Mouse (Mus musculus) embryonic facial prominence, embryonic 13.5 days (tissue): Measurements from ENCODE around the gene Helz. TPM values are rescaled to one million over a fixed set of nuclear protein-coding genes. Genes with fewer than 3 reads are reported as not detected.

Source experiments
- ATAC-seq: fragments of 200-750 bp; cut with Nextera tagmentation; 2 replicates; pipeline ENCODE4 v1.8.0; 2017; ENCODE audit warnings: low read depth; ENCODE audit not compliant: insufficient number of reproducible peaks, insufficient read depth, low FRiP score, low TSS enrichment
- H3K27ac ChIP-seq: fragments of 300-500 bp; sonication (generic); 2 replicates; pipeline ENCODE4 v1.5.1; 2015; ENCODE audit warnings: moderate library complexity, mild to moderate bottlenecking, inconsistent platforms
- H3K27me3 ChIP-seq: fragments of 300-500 bp; sonication (generic); 2 replicates; pipeline ENCODE4 v1.6.1; 2015; ENCODE audit warnings: mild to moderate bottlenecking, inconsistent platforms
- H3K36me3 ChIP-seq: fragments of 300-500 bp; sonication (generic); 2 replicates; pipeline ENCODE4 v1.6.1; 2015; ENCODE audit warnings: mild to moderate bottlenecking, inconsistent platforms
- H3K4me1 ChIP-seq: fragments of 300-500 bp; sonication (generic); 2 replicates; pipeline ENCODE4 v1.6.1; 2015; ENCODE audit warnings: inconsistent platforms
- H3K4me2 ChIP-seq: fragments of 300-500 bp; sonication (generic); 2 replicates; pipeline ENCODE4 v1.6.1; 2015; ENCODE audit warnings: moderate library complexity, mild to moderate bottlenecking, inconsistent platforms
- H3K4me3 ChIP-seq: fragments of 300-500 bp; sonication (generic); 2 replicates; pipeline ENCODE4 v1.5.1; 2015; ENCODE audit warnings: mild to moderate bottlenecking, inconsistent platforms
- H3K9ac ChIP-seq: fragments of 300-500 bp; sonication (generic); 2 replicates; pipeline ENCODE4 v1.6.1; 2015; ENCODE audit warnings: mild to moderate bottlenecking, inconsistent platforms
- H3K9me3 ChIP-seq: fragments of 300-500 bp; sonication (generic); 2 replicates; pipeline ENCODE4 v1.6.1; 2016; ENCODE audit warnings: inconsistent platforms
- WGBS: fragments of 180-500 bp; shearing (Covaris S2); methylation state at CpG from one replicate; pipeline ENCODE4 v1.1.7; 2015; ENCODE audit warnings: mixed read lengths; 5-methylcytosine and 5-hydroxymethylcytosine counted together
- microRNA-seq: library from miRNA; unstranded; fragments of <30 nt; microRNA quantifications from one replicate; pipeline ENCODE4, GENCODE M21; 2016
- polyA plus RNA-seq: library from polyadenylated mRNA; unstranded; fragments of >200 nt; fragmentation: Nextera tagmentation; extraction: Ambion mirVana; gene quantifications from 2 replicates; pipeline ENCODE4 v1.2.1, GENCODE M21; 2015

Gene Helz
- polyA plus RNA-seq, 1 experiment from 2014 or later = 20.2 TPM

- Histone ChIP-seq H3K4me1 (peaks cover 2% of the 10 kb centered on the region; the same call in 1 of the 2 replicates), H3K9me3 (no peaks in the 10 kb centered on the region), H3K4me3 (no peak overlapping the region), H3K36me3 (peaks cover 51% of the 10 kb centered on the region), H3K27ac (no peak overlapping the region), H3K9ac (no peak overlapping the region), H3K27me3 (no peaks in the 10 kb centered on the region), H3K4me2 (no peak overlapping the region)
- ATAC-seq = no peak
- 83% methylated on average over 7 of the region's 7 CpGs for WGBS
Observed at GRCm38 (mm10) chr11:107734133-107734532, 186.4 kb downstream of the Helz start.

DNA sequence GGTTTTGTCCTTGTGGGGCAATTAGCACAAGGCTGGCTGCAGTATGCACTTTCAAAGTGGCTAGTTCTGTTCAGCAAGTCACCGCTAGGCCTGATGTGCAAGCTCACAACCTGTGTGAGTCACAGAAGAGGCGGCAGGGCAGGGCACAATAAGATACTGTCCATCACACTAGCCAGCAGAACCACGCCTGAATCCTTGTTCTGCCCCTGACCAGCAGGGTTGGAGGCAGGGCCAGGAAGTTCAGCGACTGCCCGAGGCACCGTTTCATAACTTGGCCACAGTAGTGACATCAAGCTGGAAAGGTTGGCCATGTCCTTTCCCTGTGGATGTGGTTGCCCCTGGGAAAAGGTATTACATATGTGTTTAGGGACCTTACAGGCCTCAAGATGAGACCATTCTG is 190.2 kb downstream of the Helz start:
- ATAC-seq = no peak
- no peak overlapping the region for H3K4me3 ChIP-seq
- no peak overlapping the region for H3K27ac ChIP-seq
- H3K4me1 ChIP-seq = peaks cover 16% of the 10 kb centered on the region; the same call in 1 of the 2 replicates
- peaks cover 60% of the 10 kb centered on the region for H3K36me3 ChIP-seq
- H3K4me2 ChIP-seq = no peak overlapping the region
- no peaks in the 10 kb centered on the region for H3K27me3 ChIP-seq
- H3K9me3 ChIP-seq = no peaks in the 10 kb centered on the region
- no peak overlapping the region for H3K9ac ChIP-seq
- 60% methylated on average over 6 of the region's 6 CpGs for WGBS

DNA sequence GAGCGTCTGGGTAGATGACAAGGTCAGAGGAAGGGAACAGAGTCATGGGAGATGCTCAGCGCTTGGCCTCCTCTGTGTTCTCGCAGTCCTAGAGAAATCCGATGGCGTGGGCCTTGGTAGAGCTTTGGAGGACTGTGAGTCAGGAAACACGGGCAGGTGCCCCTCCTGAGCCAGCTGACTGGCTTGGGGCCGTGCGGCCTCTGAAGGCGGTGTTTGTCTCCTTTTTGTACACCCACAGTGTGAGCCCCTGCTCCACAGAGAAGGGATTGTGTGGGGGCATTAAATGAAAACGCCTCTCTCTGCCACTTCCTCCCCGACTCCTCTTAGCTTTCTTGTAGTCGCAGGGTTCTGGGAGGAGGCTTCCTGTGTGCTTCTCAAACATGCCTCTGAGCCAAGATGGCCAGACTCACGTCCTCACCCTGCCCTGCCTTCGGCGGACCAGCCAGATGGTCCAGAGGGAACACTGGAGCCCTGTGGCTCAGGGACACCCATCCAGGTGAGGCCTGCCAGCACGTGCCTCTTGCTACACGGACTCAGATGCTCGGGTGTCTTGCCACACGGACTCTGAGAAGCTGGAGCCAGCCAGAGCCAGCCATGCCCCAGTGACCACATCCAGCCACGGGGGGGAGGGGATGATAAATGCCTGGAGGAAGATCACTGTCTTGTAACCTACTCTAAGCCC is 190.8 kb downstream of the Helz start:
- no peaks in the 10 kb centered on the region for H3K9me3 ChIP-seq
- no peak for ATAC-seq
- no peak overlapping the region for H3K27ac ChIP-seq
- H3K4me3 ChIP-seq = no peak overlapping the region
- peaks cover 20% of the 10 kb centered on the region; the same call in 1 of the 2 replicates for H3K4me1 ChIP-seq
- H3K9ac ChIP-seq = no peak overlapping the region
- H3K27me3 ChIP-seq = no peaks in the 10 kb centered on the region
- no peak overlapping the region for H3K4me2 ChIP-seq
- WGBS = 68% methylated on average over 20 of the region's 20 CpGs
- H3K36me3 ChIP-seq = peaks cover 54% of the 10 kb centered on the region

- Histone ChIP-seq H3K4me1 (peaks cover 20% of the 10 kb centered on the region; the same call in 1 of the 2 replicates), H3K9ac (no peak overlapping the region), H3K4me3 (no peak overlapping the region), H3K4me2 (no peak overlapping the region), H3K27me3 (no peaks in the 10 kb centered on the region), H3K36me3 (peaks cover 24% of the 10 kb centered on the region; the same call in 1 of the 2 replicates), H3K9me3 (no peaks in the 10 kb centered on the region), H3K27ac (no peak overlapping the region)
- 68% methylated on average over 3 of the region's 3 CpGs for WGBS
- ATAC-seq = no peak
Observed at GRCm38 (mm10) chr11:107743100-107743499, 195.4 kb downstream of the Helz start.

Small RNA genes within 50 kb of the gene (microRNA-seq; reads per million reads assigned to microRNA genes)
- not detected for gene Mir6932

Other genes starting within 250 kb of the Helz start
- 32.1 and 36.3 TPM in 2 replicates for gene Pitpnc1, start 77.2 kb upstream of the Helz start, polyA plus RNA-seq
- 164 and 168 TPM in 2 replicates for gene Psmd12, start 68.4 kb upstream of the Helz start, polyA plus RNA-seq
- gene Cacng1, start 168.6 kb downstream of the Helz start, polyA plus RNA-seq = 0.70 and 1.1 TPM in 2 replicates
- 6.2 and 7.8 TPM in 2 replicates for gene Cacng4, start 246.6 kb downstream of the Helz start, polyA plus RNA-seq